ENCODE assay signal across 16 mouse cellular contexts in genomic region chr11:33766976-33767938, GRCm38 (mm10).
A peak's percentile ranks its signal among the peaks of the same experiment; 100 is the strongest.
DNase-seq lines count a peak whose midpoint lies in the region; ATAC-seq and TF ChIP-seq lines count a peak whose summit lies in the region.
"Had no signal": no experiment of that assay in that cellular context is flagged by ENCODE, and none has a peak within 500 bp of the region (broad histone marks: within the 10 kb centered on the region; RNA-seq: fewer than 3 reads in every experiment).

No protein-coding gene starts in this region.

- H3K4me2 ChIP-seq in kidney, postnatal 0 days (ENCODE audit: low read length), result no peak overlapping the region
- H3K4me2 ChIP-seq: embryonic facial prominence, embryonic 15.5 days; heart, embryonic 15.5 days; hindbrain, embryonic 15.5 days had no signal

- peak; percentile 32 for DNase-seq in adrenal gland, adult 2 months
- no peak for DNase-seq in adrenal gland, postnatal 4 days (ENCODE audit: low spot score in 2 of 2)
- peak; percentile 16 for DNase-seq in kidney, postnatal 0 days (ENCODE audit: low spot score)
- DNase-seq in kidney, postnatal 10 days, result no peak
- DNase-seq in A20 (ENCODE audit: low read depth, low spot score), result peak; percentile 49
- DNase-seq in thymus, postnatal 25 days, result no peak
- DNase-seq: cerebellum, adult 11-12 months; kidney, adult 18-20 months; kidney, postnatal 4 days; lung, postnatal 4 days had no signal

- TF ChIP-seq CTCF in kidney, postnatal 0 days (IDR thresholded peaks at IDR 0.05; ENCODE audit: low read depth), result no peak
- TF ChIP-seq CTCF in embryonic fibroblast, embryonic 13.5 days (IDR thresholded peaks at IDR 0.05; ENCODE audit: borderline replicate concordance, insufficient read depth, low read length), result no peak

- H3K9me3 ChIP-seq in kidney, postnatal 0 days (replicated peaks; ENCODE audit: low read length), result no peaks in the 10 kb centered on the region
- H3K9me3 ChIP-seq: embryonic facial prominence, embryonic 15.5 days; heart, embryonic 15.5 days; hindbrain, embryonic 15.5 days had no signal

- no peak overlapping the region for H3K9ac ChIP-seq in kidney, postnatal 0 days (ENCODE audit: low read depth, low read length)
- H3K9ac ChIP-seq: embryonic facial prominence, embryonic 15.5 days; heart, embryonic 15.5 days; hindbrain, embryonic 15.5 days; liver, embryonic 14.5 days had no signal

- 66% methylated on average over 9 of the region's 9 CpGs for whole genome bisulfite sequencing in kidney, postnatal 0 days

- H3K27ac ChIP-seq in kidney, postnatal 0 days, result no peak overlapping the region
- peak overlapping the region; percentile 63 for H3K27ac ChIP-seq in embryonic fibroblast, embryonic 13.5 days (ENCODE audit: insufficient read depth, low read length)
- H3K27ac ChIP-seq: embryonic facial prominence, embryonic 15.5 days; heart, embryonic 15.5 days; hindbrain, embryonic 15.5 days; liver, embryonic 14.5 days had no signal

- H3K27me3 ChIP-seq in kidney, postnatal 0 days (ENCODE audit: insufficient read depth, low read length), result no peaks in the 10 kb centered on the region
- H3K27me3 ChIP-seq: embryonic facial prominence, embryonic 15.5 days; heart, embryonic 15.5 days; hindbrain, embryonic 15.5 days had no signal

- ATAC-seq in kidney, postnatal 0 days (replicated peaks; ENCODE audit: low FRiP score, low read depth), result no peak
- ATAC-seq in monocyte, adult 5-6 weeks (replicated peaks; ENCODE audit: insufficient number of reproducible peaks, low FRiP score, low TSS enrichment, poor library complexity, severe bottlenecking), result no peak

- no peaks in the 10 kb centered on the region for H3K36me3 ChIP-seq in kidney, postnatal 0 days (ENCODE audit: insufficient read depth, low read length)
- H3K36me3 ChIP-seq: embryonic facial prominence, embryonic 15.5 days; heart, embryonic 15.5 days; hindbrain, embryonic 15.5 days had no signal

- no peak overlapping the region for H3K4me3 ChIP-seq in kidney, postnatal 0 days (replicated peaks; ENCODE audit: low read depth, low read length)
- H3K4me3 ChIP-seq in embryonic fibroblast, embryonic 13.5 days (ENCODE audit: insufficient read depth, low read length), result no peak overlapping the region
- H3K4me3 ChIP-seq: embryonic facial prominence, embryonic 15.5 days; heart, embryonic 15.5 days; hindbrain, embryonic 15.5 days had no signal

- H3K4me1 ChIP-seq in kidney, postnatal 0 days (replicated peaks; ENCODE audit: insufficient read depth, low read length), result no peaks in the 10 kb centered on the region
- peaks cover 9% of the 10 kb centered on the region for H3K4me1 ChIP-seq in embryonic fibroblast, embryonic 13.5 days (ENCODE audit: control insufficient read depth, insufficient read depth, low read length)
- H3K4me1 ChIP-seq: embryonic facial prominence, embryonic 15.5 days; heart, embryonic 15.5 days had no signal

- no peak for TF ChIP-seq POLR2A in embryonic fibroblast, embryonic 13.5 days (IDR thresholded peaks at IDR 0.05; ENCODE audit: low read depth, low read length)

Comparison
In these comparisons a context has a peak if more than half of its experiments do, and no peak if none do; other contexts are left out.
1. DNase-seq: peak in adrenal gland, adult 2 months (single experiment), kidney, postnatal 0 days (single experiment) and A20 (single experiment); none in adrenal gland, postnatal 4 days (0 of 2), kidney, postnatal 10 days (single experiment) and thymus, postnatal 25 days (single experiment).